Mouse (Mus musculus) kidney, adult 8-10 months (tissue): ENCODE measurements around the gene Cd82.

Experiments used
- DNase-seq, 2 experiments: peaks; one replicate each; pipeline ENCODE4 v3.0.0; 2022

The Cd82 gene

DNA sequence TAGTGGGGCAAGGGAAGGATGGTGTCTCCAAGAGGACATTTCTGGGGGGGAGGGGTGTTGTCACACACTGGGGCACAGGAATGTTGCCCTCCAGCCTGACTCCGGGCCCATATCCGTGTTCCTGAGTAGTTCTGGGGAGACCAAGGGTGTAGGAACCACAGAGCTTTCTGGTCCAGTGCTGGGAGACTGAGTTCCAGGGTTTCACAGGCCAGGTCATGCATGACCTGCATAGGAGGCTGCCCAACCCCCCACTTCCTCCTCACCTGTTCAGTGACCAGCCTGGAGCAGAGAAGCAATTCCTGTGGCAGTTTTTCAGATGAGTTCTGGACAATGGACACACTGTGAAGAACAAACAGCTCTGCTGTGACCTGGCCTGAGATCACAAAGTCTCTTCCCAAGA is 19.8 kb downstream of the Cd82 start:
- DNase-seq = peak; percentile 74 to 77

DNA sequence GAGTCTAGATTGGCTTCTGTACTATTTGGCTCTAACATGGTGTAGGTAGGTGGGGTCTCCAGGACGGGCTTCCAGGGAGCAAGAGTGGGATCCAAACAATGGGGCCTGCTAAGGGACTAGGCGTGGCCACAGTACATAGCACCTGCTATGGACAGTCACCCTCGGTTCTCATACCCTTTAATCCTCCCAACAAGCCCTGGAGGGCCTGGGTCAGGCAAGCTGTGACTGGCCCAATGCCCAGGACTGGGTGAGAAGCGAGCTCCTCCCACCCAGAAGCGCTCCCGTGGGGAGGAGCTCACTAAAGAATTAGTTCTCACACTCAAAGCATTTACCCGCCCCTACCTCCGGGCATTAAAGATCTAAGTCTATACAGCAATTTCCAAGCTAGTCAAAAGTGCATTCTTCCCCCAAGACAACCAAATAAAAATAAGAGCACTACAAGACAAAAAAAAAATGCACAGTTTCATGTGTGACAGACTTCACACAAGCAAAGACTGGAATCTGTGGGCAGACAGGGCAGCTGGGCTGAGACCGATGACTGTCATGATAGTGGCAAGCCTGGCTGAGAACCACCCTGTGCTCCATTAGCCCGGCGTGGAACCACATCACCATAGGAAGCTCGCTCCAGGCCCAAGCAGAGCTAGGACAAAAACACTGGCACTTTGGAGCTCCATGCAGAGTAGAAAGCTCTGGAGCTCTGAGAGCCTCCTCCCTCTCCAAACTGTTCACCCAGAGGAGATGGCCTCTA is 23.0 kb downstream of the Cd82 start:
- DNase-seq = peak; percentile 72 to 78

DNA sequence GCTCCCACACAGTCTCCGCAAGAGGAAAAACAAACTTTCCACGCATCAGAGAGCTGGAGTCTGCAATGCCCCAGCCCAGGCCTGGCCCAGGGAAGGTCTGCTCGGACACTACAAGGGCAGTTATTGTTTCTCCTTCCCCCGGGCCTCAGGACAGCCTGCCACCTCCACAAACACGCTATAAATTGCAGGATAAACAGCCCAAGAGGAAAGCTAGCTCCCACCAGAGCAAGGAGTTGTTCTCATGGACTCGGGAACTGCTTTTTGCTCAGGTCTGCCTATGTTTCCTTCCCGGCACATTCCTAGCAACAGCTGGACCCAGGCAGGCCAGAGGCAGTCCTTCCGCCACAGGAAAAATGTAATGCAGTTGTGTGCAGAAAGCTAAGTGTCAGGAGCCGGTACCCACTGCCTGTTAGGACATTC is 23.6 kb downstream of the Cd82 start:
- peak; percentile 65 to 74 for DNase-seq

DNA sequence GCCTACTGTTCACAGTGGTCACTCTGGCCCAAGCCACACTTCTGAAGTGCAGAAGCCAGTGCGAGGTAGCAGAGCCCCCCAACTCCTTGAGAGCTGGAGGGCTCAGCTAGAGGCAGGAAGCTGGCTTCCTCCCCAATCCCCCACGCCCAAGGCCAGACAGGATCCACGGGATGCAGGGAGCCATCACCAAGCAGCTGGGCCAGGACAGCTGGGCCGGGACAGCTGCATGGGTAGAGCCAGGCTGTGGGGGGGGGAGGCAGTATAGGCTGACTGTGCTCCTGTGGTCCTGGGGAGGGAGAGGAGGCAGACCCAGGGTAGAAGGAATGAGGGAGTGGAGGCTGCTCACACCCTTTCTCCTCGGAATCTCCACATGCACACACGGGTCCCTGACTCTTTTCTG is 24.6 kb downstream of the Cd82 start:
- DNase-seq = no peak

DNA sequence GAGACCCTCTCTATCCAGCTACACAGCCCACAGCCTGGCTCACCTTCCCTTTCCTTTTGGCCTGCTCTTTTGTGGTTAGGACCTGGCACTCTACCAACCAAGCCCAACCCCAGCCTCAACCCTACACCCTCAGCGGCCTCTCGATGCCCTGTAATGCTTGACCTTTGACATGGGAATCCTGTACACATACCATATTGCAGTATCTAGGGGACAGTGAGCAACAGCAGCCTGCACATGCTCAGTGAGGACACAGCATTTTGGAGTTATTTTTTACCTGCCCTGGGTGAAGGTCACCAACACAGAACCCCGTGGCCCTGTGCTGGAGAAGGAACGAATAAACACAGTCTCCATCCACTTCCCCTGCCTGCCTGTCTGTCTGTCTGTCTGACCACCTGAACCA is 27.4 kb downstream of the Cd82 start:
- peak in 1 of 2 experiments; percentile 31 for DNase-seq

DNA sequence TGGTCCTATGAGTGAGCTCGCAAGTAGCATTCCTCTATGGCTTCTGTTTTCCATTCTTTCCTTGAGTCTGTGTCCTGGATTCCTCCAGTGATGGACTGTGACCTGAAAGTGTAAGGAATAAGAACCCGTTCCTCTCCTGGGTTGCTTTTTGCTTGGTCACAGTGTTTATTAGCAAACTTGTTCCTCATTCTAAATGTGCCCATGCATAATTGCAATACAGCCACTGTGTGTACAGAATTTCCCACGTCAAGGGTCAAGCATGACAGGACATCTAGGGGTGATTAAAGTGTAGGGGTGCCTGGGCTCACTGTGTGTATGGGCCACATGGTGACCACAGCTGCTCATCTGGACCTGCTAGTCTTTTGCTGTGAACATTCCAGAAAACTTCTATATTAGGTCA is 28.0 kb downstream of the Cd82 start:
- DNase-seq = no peak

DNA sequence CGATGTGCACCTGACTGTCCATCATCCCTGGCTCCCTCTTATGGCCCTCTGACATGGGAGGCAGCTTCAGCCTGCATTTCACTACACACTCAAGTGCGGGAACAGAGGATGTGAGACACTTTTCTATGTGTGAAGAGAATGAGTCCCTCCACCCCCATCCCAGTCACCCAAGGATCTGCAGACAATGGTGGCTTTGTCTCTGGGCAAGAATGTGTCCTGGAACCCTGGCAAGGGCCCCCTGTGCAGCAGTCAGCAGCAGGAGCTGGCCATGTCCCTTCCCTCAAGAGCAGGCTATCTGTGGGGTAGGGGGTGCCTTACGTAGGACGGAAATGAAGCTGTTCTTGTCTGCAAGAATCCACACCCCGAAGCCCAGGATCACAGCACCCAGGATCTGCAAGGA is 29.4 kb downstream of the Cd82 start:
- no peak for DNase-seq

DNA sequence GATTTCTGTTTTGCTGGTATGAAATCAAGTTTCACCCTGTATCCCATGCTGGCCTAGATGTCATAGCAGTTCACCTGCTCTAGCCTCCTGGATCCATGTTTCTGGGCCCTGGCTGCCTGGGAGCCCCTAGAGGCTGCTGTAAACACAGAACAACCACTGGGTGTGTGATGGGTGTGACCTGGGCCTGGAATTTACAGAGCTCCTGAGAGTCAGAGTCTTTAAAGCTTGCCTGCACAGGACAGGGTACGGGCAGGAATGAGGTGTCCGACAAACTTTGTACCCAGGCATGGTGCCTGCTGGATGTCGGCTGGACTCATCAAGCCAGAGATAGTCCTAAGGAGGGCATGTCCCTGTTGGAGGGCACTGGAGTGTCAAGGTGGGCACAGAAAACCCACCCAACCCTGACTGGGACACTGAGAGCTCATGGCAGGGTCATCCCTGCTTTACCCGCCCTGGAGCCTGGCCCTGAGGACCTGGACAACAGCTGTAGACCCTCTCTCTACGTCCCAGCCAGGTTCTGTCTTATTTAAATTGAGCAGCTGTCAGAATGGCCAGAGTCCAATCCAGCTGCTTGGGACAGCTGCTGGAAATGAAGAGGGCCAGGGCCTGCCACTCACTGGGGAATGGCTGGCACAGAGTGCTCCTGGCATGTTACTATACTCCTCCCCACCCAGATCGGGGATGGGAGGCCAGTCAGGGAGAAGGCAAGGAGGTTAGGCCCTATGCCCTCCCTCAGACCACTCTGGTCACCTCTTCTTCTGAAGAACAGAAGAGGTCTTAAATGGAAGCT is 30.1 kb downstream of the Cd82 start:
- peak; percentile 49 to 50 for DNase-seq

DNA sequence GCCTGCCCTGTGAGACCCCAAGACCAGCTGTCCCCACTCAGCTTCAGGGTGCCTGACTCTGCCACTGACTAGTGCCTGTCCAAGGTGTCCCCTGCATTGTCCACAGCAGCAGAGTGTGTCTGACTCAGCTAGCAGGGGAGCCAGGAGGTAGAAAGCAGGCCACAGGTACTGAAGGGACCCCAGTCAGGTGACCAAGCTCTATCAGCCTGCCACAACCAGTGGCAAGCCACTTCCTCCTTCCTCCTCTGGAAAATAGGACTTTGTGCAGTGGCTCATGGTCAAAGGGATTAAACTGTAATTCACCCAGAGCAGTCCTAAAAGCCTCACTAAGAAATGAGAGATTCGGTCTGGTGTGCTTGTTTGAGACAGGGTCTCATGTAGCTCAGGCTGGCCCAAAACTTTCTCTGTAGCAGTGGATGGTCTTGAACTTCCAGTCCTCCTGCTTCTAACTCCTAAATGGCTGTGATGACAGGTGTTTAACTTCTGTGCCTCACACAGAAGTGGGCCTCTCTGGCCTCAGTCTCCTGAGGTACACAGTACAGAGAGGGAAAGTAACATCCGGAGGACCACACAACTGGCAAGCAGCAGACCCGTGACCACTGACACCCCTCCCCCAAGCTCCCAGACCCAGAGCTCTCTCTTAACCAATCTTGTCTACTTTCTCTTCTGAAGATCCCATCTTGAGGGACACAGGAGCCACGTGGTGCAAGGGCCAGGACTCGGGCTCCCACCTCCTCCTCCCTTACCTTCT is 31.2 kb downstream of the Cd82 start:
- DNase-seq = no peak

DNA sequence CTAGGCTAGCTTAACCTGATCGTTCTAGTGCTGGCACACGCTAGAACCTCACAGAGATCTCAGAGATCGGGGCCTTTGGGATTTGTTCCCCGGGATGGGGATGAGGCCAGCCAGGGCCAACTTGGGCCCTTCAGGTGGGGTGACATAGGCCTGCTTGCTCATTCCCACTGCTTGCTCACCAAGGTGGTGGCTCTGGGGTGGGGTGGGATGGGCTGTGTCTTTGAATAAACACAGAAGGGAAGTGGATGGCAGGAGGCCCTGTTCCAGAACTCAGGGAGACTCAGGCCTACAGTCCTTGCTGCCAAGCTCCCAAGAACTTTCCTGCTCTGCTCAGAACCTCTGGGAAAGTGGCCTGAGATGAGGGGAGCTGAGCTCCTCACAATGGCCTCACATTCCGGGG is 31.9 kb downstream of the Cd82 start:
- no peak for DNase-seq

DNA sequence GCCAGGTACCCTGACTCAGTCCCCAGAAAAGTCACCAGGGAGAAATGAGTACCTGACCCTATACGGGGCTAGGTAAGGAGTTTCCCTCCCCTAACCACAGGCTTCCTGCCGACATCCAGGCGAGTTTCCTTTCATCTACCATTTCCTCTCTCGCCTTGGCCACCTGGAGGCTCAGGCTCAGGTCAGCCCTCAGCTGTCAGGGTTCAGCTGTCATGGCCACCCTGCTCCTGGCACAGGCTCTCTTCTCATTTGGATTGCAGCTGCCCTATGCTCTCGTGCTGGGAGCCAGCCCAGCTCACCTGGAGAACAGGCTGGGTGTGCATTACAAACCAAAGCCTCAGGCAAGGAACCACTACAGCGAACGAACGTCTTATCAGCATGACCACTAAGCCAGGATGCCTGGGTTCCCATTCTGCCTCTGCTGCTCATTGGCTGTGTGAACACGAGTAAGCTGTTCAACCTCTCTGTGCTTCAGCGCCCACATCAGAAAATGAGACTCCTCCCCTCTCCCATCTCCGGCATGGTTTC is 34.9 kb downstream of the Cd82 start:
- no peak for DNase-seq

DNA sequence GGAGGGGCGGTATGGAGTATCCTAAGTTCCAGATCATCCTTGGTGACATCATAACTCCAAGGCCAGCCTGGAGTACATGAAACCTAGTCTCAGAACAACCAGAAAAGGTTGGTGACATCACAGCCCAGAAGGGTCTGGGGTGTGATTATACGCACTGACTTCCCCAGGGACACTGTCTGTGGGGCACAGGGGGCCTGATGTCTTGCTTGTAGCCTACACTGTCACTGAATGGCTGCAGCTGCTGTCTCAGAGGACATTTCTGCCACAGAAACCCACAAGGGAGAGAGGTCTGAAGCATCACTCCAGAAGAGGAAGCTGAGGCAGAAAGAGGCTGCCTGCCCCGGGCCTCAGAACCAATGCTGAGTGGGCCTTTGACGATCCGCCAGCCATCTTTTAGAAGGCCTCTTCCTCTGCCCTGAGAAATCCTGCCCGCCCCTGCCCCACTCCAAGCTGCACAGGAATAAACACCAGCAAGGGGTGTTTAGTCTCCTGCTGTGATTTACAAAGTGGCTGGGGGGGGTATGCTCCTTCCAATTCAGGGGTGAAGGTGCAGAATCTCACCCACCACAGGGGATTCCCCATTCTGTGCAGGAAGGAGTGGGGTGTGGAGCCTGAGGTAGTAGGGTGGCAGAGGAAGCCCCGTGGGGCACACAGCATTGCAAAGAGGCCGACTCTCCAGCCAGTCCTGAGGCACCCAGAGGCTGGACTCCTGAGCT is 35.8 kb downstream of the Cd82 start:
- no peak for DNase-seq

DNA sequence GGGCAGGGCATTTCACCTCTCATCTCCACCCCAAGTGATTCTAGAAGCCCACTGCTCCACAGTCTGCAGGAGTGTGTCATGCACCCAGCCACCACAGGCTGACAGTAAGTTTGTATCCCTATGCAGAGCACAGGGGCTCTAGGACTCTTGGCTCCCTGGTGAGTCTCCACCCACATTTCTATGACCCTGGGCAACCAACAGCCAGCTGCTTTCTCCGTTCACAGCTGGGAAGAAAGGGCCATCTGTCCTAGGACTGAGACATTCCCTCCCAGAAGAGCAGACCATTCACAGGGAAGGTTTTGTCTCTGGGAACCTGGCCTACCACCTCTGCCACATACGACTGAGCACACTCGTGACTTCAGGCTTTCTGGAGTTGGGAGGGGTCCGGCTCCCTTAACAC is 37.1 kb downstream of the Cd82 start:
- DNase-seq = no peak

DNA sequence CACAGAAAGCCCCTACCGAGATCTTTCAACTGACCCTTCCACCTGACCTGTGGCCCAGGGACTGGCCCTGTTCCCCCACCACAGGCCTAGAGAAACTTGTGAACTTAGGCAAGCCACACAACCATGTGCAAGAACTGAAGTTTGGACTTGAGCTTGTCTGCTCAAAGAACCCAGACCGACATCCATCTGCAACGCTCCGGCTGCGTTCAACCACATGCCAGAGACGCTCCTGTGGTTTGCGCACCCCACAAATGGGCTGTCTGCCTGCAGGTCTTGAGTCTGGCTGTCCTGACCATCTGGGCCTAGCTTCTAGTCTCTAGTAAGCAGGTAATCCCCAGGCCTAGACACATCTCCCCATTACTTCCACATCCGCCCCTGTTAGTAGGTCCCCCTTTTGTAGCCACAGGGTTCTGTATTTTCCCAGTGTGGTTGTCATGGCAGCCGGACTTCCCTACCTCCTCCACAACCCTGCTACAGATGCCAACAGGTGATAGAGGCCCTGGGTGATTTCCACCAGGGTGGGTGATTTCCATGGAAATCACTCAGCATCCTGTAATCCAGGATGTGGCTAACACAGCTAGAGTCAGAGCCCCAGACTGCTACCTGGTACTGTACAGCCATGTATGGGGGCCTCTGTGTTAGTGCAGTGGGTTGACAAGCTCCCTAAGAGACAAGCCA is 38.5 kb downstream of the Cd82 start:
- no peak for DNase-seq

DNA sequence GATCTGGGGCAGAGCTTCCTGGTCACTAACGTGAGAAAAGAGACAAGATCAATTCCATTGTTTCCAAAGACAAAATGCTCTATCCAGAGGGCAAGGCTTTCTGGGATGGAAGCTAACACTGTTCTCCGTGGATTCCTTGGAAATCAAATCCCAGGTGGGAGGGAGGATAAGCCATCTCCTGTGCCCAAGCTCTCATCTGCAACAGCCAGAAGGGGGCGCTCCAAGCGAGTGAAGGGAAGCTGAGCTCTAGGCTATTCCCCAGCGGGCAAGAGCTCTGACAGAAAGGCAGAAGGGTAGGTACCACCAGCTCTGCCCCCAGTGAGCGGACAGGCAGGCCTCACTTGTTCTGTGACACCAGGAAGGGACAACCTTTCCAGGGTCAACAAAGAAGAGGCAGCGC is 41.6 kb downstream of the Cd82 start:
- peak; percentile 61 to 86 for DNase-seq

DNA sequence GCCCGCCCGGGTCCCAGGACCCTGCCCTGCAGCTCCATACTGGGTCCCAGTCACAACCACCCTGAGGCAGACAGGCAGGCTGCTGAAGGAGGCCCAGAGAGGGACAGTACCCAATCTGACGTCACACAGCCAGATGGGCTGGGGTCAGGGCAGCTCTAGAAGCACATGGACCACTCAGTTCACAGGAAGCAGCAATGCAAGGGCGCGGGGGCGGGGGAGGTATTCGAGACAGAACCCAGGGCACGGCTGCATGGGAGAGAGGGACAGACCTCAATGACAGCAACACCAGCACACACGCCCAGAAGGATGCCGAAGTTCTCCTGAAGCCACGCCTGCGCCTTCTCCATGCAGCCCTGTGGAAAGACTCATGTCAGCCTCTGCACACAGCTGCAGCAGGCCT is 43.0 kb downstream of the Cd82 start:
- DNase-seq = no peak

DNA sequence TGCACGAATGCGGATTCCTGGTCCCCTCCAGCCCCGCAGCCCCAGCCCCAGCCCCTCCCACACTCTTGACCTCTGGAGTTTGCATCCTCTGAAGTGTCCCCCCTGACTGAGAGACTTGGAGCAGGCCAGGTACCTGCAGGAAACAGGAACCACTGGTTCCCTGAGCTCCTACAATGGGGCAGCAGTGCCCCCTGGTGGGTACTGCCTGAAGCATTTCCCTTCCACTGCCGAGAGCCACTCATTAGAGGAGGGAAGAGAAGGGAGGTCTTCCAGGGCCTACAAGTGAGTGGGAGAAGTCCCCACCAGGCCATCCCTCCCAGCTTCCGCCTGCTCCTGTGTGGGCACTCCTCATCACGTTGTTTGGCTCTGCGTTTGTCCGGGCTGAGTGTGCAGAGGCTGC is 44.5 kb downstream of the Cd82 start:
- peak; percentile 59 to 79 for DNase-seq

DNA sequence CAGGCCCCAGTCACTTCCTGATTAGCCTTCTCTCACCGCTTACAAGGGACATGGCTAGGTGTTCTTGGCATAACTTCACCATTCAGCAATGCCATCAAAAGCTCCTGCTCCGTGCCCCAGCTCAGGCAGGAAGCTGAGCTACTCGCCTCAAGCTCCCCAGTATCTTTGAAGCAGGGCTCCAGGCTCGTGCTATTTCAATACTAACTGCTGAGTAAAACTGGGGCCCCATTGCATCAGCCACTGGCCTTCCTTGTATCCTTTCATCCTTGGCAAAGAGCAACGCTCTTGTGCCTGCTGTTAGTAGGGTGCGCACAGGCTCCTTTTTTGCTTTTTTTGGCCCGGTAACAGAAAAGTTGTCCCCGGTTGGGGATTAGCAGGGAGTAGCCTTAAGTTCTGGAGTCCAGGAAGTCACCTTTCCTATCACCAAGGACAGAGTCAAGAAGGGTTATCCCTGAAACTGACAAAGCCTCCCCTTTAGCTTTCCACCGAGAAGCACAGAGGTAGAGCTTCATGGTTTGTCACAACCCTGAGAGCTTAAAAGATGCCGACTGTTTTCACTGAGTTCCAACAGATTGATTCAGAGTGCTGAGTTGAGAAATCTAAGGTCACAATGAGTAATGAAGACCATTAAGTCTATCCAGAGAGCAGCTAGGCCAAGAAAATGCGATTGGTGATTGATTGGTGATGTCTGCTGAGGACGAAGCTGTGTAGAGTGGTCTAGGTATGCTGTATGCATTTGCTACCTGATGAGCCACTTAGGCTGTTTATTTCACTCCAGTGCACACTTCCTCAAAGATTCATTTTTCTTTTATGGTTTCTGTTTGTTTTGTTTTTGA is 45.8 kb downstream of the Cd82 start:
- DNase-seq = no peak

DNA sequence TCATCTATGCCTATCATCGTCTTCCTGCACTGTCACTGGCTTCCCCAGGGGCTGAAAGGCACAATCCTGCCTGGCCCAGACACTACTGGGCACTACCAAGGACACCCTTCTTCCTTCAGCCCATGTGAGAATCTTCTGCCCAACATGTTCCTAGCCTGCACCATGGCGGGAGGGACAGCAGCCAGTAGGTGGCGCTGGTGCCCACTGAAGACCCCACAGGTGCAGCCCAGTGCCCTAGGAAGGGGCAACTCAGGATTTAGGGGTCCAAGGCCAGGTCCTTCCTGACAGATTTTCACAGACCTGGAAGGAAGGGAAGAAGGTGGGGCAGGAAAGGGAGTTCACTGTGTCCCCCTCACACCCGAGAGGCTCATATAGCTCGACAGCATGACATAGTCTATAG is 47.7 kb downstream of the Cd82 start:
- DNase-seq = peak in 1 of 2 experiments; percentile 50

DNA sequence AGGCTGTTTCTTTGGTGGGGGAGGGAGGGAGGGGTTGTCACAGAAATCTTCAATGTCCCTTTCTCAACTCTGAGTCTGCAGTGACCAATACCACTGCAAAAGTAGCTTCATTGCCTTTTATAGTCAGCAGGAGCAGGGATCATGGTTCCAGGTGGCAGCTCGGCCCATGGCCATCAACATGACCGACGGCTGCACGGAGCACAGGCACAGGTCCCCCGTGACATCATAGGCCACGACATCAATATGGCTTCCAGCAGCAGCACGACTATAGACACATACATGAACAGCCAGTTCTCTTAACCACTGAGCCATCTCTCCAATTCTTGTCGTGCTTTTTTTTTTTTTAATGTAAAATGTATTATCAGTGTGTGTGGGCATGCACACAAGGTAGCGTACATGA is 48.8 kb downstream of the Cd82 start:
- DNase-seq = no peak

DNA sequence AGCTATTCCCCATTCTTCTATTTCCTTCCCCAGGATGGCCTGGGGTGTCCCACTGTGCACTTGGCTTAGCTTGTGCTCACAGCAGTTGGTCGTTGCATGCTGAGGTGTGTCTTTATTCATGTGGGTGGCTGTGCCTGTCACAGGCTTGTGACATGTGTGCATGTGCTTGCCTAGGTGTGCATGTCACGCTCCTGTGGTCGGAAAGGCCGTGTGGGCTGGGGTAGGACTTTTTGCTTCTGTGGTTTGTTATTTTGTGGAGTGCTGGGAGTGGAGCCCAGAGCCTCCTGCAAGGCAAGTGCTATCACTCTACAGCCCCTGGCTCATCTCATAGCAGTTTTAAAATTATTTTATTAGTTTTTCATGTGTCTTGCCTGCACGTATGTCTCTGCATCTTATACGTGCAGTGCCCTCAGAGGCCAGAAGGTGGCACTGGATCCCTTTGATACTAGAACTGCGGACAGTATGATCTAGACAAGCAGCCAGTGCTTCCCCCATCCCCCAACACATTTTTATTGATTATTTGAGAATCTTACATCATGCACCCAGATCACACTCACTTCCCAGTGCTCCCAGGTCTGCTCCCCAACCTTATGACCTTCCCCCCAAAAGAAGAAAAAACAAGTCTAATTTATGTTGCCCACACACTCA is 49.4 kb downstream of the Cd82 start:
- DNase-seq = peak; percentile 52 to 83
